Mouse (Mus musculus): ENCODE results near the gene Ankdd1b. TPM values are rescaled to one million over a fixed set of nuclear protein-coding genes. Genes with fewer than 3 reads are reported as not detected.

The Ankdd1b gene
- total and polyA plus RNA-seq, 2 experiments from 2014 or later = 0.88 to 1.2 TPM

GRCm38 (mm10) chr13:96433648-96434190, 37.3 kb downstream of the Ankdd1b start:
- H3K4me3 ChIP-seq (ENCODE audit: low read depth, low read length) = no peak overlapping the region
- DNase-seq (ENCODE audit: low spot score) (no peak), ATAC-seq (ENCODE audit: insufficient read depth, low read depth) (peak; percentile 28)
- no peak overlapping the region for H3K9ac ChIP-seq (replicated peaks; ENCODE audit: low read depth, low read length)
- H3K4me1 ChIP-seq (ENCODE audit: control insufficient read depth, insufficient read depth) = peaks cover 26% of the 10 kb centered on the region
- no peaks in the 10 kb centered on the region for H3K9me3 ChIP-seq (replicated peaks; ENCODE audit: control insufficient read depth, low read length)
- peak overlapping the region; percentile 44 for H3K27ac ChIP-seq (ENCODE audit: low read depth)
- H3K4me2 ChIP-seq (ENCODE audit: low read depth, low read length) = no peak overlapping the region
- 0 out of 2 replicates have a peak, but pooled peaks have one; percentile 40 for TF ChIP-seq EP300 (IDR thresholded peaks at IDR 0.05; ENCODE audit: low read depth)
- no peak for TF ChIP-seq CTCF (IDR thresholded peaks at IDR 0.05; ENCODE audit: low read depth)
- WGBS = 44% methylated on average over 11 of the region's 11 CpGs
- no peaks in the 10 kb centered on the region for H3K27me3 ChIP-seq (ENCODE audit: control insufficient read depth, insufficient read depth, low read length)
- H3K36me3 ChIP-seq (replicated peaks; ENCODE audit: control insufficient read depth, insufficient read depth, low read length) = no peaks in the 10 kb centered on the region

DNA sequence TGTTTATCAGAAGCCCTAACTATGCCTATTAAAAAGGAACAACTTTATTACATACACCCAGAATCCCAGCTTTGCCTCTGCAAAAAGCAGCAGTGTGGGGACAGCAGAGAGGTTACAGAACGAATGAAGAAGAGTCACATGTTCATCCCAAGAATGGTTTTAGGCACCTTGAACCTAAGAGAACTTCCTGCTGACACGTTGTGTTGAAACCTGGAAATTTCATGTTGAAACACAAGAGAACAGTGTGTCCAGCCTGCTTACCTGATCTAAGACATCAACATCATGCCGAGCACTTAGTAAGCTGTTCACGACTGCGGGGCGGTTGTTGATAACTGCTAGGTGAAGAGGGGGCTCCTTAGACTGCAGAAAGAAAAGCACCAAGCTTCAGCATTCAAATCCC, 38.0 kb downstream of the Ankdd1b start:
- TF ChIP-seq EP300 (IDR thresholded peaks at IDR 0.05; ENCODE audit: low read depth) (no peak), CTCF (IDR thresholded peaks at IDR 0.05; ENCODE audit: low read depth) (no peak)
- no peak overlapping the region for H3K9ac ChIP-seq (replicated peaks; ENCODE audit: low read depth, low read length)
- H3K4me2 ChIP-seq (ENCODE audit: low read depth, low read length) = no peak overlapping the region
- 68% methylated on average over 6 of the region's 6 CpGs for WGBS
- H3K27me3 ChIP-seq (ENCODE audit: control insufficient read depth, insufficient read depth, low read length) = no peaks in the 10 kb centered on the region
- no peaks in the 10 kb centered on the region for H3K9me3 ChIP-seq (replicated peaks; ENCODE audit: control insufficient read depth, low read length)
- DNase-seq (ENCODE audit: low spot score) = no peak
- no peak for ATAC-seq (ENCODE audit: insufficient read depth, low read depth)
- H3K27ac ChIP-seq (ENCODE audit: low read depth) = peak overlapping the region; percentile 44; the same call in 1 of the 2 replicates
- H3K4me3 ChIP-seq (ENCODE audit: low read depth, low read length) = no peak overlapping the region
- H3K4me1 ChIP-seq (ENCODE audit: control insufficient read depth, insufficient read depth) = peaks cover 26% of the 10 kb centered on the region
- no peaks in the 10 kb centered on the region for H3K36me3 ChIP-seq (replicated peaks; ENCODE audit: control insufficient read depth, insufficient read depth, low read length)

- Histone ChIP-seq H3K27me3 (ENCODE audit: control insufficient read depth, insufficient read depth, low read length) (no peaks in the 10 kb centered on the region), H3K27ac (ENCODE audit: low read depth) (no peak overlapping the region), H3K9ac (replicated peaks; ENCODE audit: low read depth, low read length) (no peak overlapping the region), H3K36me3 (replicated peaks; ENCODE audit: control insufficient read depth, insufficient read depth, low read length) (no peaks in the 10 kb centered on the region), H3K4me1 (ENCODE audit: control insufficient read depth, insufficient read depth) (peaks cover 26% of the 10 kb centered on the region), H3K4me3 (ENCODE audit: low read depth, low read length) (no peak overlapping the region), H3K4me2 (ENCODE audit: low read depth, low read length) (no peak overlapping the region), H3K9me3 (replicated peaks; ENCODE audit: control insufficient read depth, low read length) (no peaks in the 10 kb centered on the region)
- ATAC-seq (ENCODE audit: insufficient read depth, low read depth) (no peak), DNase-seq (ENCODE audit: low spot score) (no peak)
- 65% methylated on average over 3 of the region's 3 CpGs for WGBS
- TF ChIP-seq CTCF (IDR thresholded peaks at IDR 0.05; ENCODE audit: low read depth) (no peak), EP300 (IDR thresholded peaks at IDR 0.05; ENCODE audit: low read depth) (no peak)
Observed at GRCm38 (mm10) chr13:96432376-96432811, 38.6 kb downstream of the Ankdd1b start.

DNA sequence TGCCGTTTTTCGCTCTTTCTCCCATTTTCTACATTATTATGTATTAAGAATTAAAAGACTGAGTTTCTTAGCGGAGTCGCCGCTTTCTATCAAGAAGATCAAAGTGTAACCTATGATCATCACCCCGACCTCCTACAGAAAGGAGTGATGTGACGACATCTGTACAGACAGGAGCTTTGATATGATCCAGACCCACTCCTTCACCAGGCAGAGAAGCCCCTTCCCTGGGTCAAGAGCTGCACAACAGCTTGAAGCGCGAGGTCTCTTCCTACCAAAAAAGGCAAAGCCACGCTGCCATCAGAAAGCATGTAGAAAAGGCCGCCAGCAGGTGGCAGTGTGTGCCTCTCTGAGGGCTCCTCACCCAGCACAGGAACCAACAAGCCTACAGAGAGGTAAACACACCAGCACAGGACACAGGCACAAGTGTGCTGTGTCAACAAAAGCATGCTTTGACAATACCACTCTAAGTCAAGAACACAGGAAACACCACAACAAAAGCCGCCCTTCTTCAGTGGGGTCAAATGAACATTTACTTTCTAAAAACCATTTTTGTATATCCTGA, 39.3 kb downstream of the Ankdd1b start:
- Histone ChIP-seq H3K4me2 (ENCODE audit: low read depth, low read length) (peak overlapping the region; percentile 50), H3K9ac (replicated peaks; ENCODE audit: low read depth, low read length) (no peak overlapping the region), H3K36me3 (replicated peaks; ENCODE audit: control insufficient read depth, insufficient read depth, low read length) (no peaks in the 10 kb centered on the region), H3K27me3 (ENCODE audit: control insufficient read depth, insufficient read depth, low read length) (no peaks in the 10 kb centered on the region), H3K9me3 (replicated peaks; ENCODE audit: control insufficient read depth, low read length) (no peaks in the 10 kb centered on the region), H3K4me3 (ENCODE audit: low read depth, low read length) (peak overlapping the region; percentile 24; the same call in 1 of the 2 replicates), H3K4me1 (ENCODE audit: control insufficient read depth, insufficient read depth) (peaks cover 26% of the 10 kb centered on the region), H3K27ac (ENCODE audit: low read depth) (no peak overlapping the region)
- DNase-seq (ENCODE audit: low spot score) = peak; percentile 81
- no peak for TF ChIP-seq EP300 (IDR thresholded peaks at IDR 0.05; ENCODE audit: low read depth)
- TF ChIP-seq CTCF (IDR thresholded peaks at IDR 0.05; ENCODE audit: low read depth) = peak; percentile 98
- WGBS = 17% methylated on average over 12 of the region's 12 CpGs
- ATAC-seq (ENCODE audit: insufficient read depth, low read depth) = peak; percentile 68

DNA sequence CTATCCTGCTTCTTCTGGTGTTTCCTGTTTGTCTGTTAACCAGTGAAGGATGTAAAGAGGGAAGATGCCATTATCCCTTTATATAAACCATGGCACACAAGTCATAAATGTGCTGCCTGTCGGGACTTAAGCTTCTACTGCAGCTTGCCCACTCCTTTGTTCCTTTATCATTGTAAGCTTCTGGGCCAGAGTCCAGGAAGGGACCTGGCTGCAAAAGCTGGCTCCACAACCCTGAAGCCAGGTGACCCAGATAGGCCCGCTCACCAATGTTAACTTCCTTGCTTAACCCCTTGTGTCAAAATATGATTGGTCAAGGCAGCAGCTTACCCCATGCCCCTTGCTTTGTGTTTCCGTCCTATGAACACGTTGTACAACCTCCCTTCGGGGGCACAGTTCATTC, 42.5 kb downstream of the Ankdd1b start:
- Histone ChIP-seq H3K36me3 (replicated peaks; ENCODE audit: control insufficient read depth, insufficient read depth, low read length) (no peaks in the 10 kb centered on the region), H3K9ac (replicated peaks; ENCODE audit: low read depth, low read length) (no peak overlapping the region), H3K4me3 (ENCODE audit: low read depth, low read length) (no peak overlapping the region), H3K4me1 (ENCODE audit: control insufficient read depth, insufficient read depth) (peaks cover 4% of the 10 kb centered on the region; the same call in 1 of the 2 replicates), H3K27ac (ENCODE audit: low read depth) (no peak overlapping the region), H3K27me3 (ENCODE audit: control insufficient read depth, insufficient read depth, low read length) (no peaks in the 10 kb centered on the region), H3K9me3 (replicated peaks; ENCODE audit: control insufficient read depth, low read length) (no peaks in the 10 kb centered on the region), H3K4me2 (ENCODE audit: low read depth, low read length) (no peak overlapping the region)
- ATAC-seq (ENCODE audit: insufficient read depth, low read depth) (no peak), DNase-seq (ENCODE audit: low spot score) (no peak)
- WGBS = 51% methylated on average over 5 of the region's 5 CpGs
- no peak for TF ChIP-seq CTCF (IDR thresholded peaks at IDR 0.05; ENCODE audit: low read depth)
- TF ChIP-seq EP300 (IDR thresholded peaks at IDR 0.05; ENCODE audit: low read depth) = no peak
